Mouse (Mus musculus): ENCODE measurements around the gene Jmjd1c. TPM values are rescaled to one million over a fixed set of nuclear protein-coding genes. Genes with fewer than 3 reads are reported as not detected.

Gene Jmjd1c
- polyA plus RNA-seq, 1 experiment from 2014 or later = 35.1 TPM

DNA sequence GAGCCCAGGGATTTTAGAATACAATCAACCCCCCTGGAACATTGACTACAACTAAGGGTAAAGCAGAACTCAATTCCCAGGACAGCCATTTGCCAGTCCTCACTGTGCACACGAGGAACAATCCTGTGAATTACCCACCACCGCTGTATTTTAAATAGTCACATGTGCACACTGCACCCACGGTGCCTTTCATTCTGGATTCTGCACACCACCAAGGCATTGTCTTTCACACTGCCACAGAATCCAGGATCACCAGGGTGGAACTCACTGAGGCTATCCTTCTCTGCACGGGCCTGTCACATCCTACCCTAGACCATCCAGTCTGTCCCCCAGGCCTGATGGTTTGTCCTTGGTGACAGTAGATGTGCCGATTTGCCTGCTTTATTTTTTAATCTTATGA is 30.0 kb upstream of the Jmjd1c start:
- no peak overlapping the region for H3K4me3 ChIP-seq (ENCODE audit: low read depth, low read length)
- DNase-seq (ENCODE audit: low spot score) (no peak), ATAC-seq (peak; percentile 47; the same call in 1 of the 2 replicates)
- H3K9ac ChIP-seq (ENCODE audit: low read length) = no peak overlapping the region
- peak overlapping the region; percentile 33 for H3K27ac ChIP-seq (ENCODE audit: low read depth, low read length)
- H3K9me3 ChIP-seq (replicated peaks; ENCODE audit: control insufficient read depth, low read length) = no peaks in the 10 kb centered on the region
- no peaks in the 10 kb centered on the region for H3K27me3 ChIP-seq (replicated peaks; ENCODE audit: control insufficient read depth, insufficient read depth, low read length)
- peaks cover 13% of the 10 kb centered on the region; the same call in 1 of the 2 replicates for H3K4me1 ChIP-seq (ENCODE audit: control insufficient read depth, insufficient read depth, low read length)
- H3K36me3 ChIP-seq (ENCODE audit: control insufficient read depth, insufficient read depth, low read length) = no peaks in the 10 kb centered on the region
- no peak overlapping the region for H3K4me2 ChIP-seq (ENCODE audit: low read length)
- 44% methylated on average over 5 of the region's 5 CpGs for WGBS

DNA sequence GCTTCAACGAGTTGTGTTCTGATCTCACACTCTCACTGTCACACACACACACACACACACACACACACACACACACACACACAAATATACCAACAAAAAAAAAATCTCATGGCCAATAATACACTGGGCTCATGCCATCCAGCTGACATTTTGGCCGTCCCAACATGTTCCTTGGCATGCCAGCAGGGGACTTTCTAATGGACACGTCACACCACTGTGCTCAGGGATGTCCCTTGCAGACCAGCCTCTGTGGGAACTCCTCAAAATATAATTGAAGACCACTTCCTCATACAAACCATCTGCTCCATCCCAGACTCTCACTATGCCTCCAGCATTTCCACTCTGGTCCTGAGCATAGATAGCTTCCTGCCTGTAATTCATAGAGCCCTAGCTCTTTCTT is 29.5 kb upstream of the Jmjd1c start:
- 71% methylated on average over 3 of the region's 3 CpGs for WGBS
- ATAC-seq = no peak

DNA sequence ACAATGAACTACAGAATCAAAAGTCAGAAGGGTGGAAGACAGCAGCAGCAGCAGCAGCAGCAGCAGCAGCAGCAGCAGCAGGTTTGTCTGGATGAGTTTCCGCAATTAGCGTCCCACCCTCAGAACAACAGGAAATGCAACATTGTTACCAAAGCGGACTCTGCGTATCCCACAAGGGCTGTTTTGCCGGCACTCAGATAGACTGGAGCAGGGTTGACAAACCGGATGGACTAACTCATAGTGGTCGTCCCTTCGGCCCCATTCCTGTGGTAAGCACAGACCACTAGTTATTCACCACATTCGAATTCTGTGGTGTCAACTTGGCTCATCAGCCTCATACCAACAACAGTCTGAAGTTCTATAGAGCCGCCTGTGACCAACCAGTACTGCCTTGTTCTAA is 26.9 kb upstream of the Jmjd1c start:
- no peaks in the 10 kb centered on the region for H3K27me3 ChIP-seq (replicated peaks; ENCODE audit: control insufficient read depth, insufficient read depth, low read length)
- H3K4me3 ChIP-seq (ENCODE audit: low read depth, low read length) = no peak overlapping the region

More for the DNA sequence above, 29.5 kb upstream of the Jmjd1c start:
- H3K9me3 ChIP-seq (replicated peaks; ENCODE audit: control insufficient read depth, low read length) = no peaks in the 10 kb centered on the region
- no peaks in the 10 kb centered on the region for H3K27me3 ChIP-seq (replicated peaks; ENCODE audit: control insufficient read depth, insufficient read depth, low read length)
- no peak overlapping the region for H3K4me2 ChIP-seq (ENCODE audit: low read length)
- no peaks in the 10 kb centered on the region for H3K36me3 ChIP-seq (ENCODE audit: control insufficient read depth, insufficient read depth, low read length)
- no peak for DNase-seq (ENCODE audit: low spot score)
- H3K9ac ChIP-seq (ENCODE audit: low read length) = no peak overlapping the region
- no peak overlapping the region; the same call in 1 of the 2 replicates for H3K27ac ChIP-seq (ENCODE audit: low read depth, low read length)
- H3K4me1 ChIP-seq (ENCODE audit: control insufficient read depth, insufficient read depth, low read length) = peaks cover 10% of the 10 kb centered on the region; the same call in 1 of the 2 replicates
- H3K4me3 ChIP-seq (ENCODE audit: low read depth, low read length) = no peak overlapping the region

DNA sequence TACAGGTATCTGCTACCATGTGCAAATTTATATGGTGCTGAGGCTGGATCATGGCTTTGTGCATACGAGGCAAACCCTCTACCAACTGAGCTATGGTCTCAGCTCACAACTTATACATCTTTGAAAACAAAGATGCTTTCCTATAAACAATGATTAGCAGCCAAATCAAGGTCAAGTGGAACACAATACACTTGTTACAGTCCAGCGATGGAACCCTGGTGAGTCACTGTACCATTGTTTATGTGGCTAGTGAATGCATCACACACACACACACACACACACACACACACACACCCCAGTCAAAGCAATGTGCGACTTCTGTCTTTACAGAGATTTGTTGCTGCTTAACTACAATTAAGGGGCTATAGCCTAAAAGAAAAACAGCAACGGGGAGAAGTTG is 24.5 kb upstream of the Jmjd1c start:
- no peaks in the 10 kb centered on the region for H3K36me3 ChIP-seq (ENCODE audit: control insufficient read depth, insufficient read depth, low read length)
- no peak overlapping the region for H3K4me2 ChIP-seq (ENCODE audit: low read length)
- ATAC-seq (no peak), DNase-seq (ENCODE audit: low spot score) (no peak)
- H3K4me3 ChIP-seq (ENCODE audit: low read depth, low read length) = no peak overlapping the region
- no peak overlapping the region for H3K27ac ChIP-seq (ENCODE audit: low read depth, low read length)
- peaks cover 1% of the 10 kb centered on the region; the same call in 1 of the 2 replicates for H3K4me1 ChIP-seq (ENCODE audit: control insufficient read depth, insufficient read depth, low read length)
- H3K27me3 ChIP-seq (replicated peaks; ENCODE audit: control insufficient read depth, insufficient read depth, low read length) = no peaks in the 10 kb centered on the region
- 77% methylated on average over 4 of the region's 4 CpGs for WGBS
- no peak overlapping the region for H3K9ac ChIP-seq (ENCODE audit: low read length)
- H3K9me3 ChIP-seq (replicated peaks; ENCODE audit: control insufficient read depth, low read length) = no peaks in the 10 kb centered on the region

More for the DNA sequence above, 26.9 kb upstream of the Jmjd1c start:
- DNase-seq (ENCODE audit: low spot score) = no peak
- H3K4me1 ChIP-seq (ENCODE audit: control insufficient read depth, insufficient read depth, low read length) = 0 out of 2 replicates have a peak, but pooled peaks cover 2% of the 10 kb centered on the region
- H3K9ac ChIP-seq (ENCODE audit: low read length) = no peak overlapping the region
- no peaks in the 10 kb centered on the region for H3K9me3 ChIP-seq (replicated peaks; ENCODE audit: control insufficient read depth, low read length)
- H3K36me3 ChIP-seq (ENCODE audit: control insufficient read depth, insufficient read depth, low read length) = no peaks in the 10 kb centered on the region
- 95% methylated on average over 10 of the region's 10 CpGs for WGBS
- no peak overlapping the region for H3K4me2 ChIP-seq (ENCODE audit: low read length)
- H3K27ac ChIP-seq (ENCODE audit: low read depth, low read length) = no peak overlapping the region
- ATAC-seq = no peak

DNA sequence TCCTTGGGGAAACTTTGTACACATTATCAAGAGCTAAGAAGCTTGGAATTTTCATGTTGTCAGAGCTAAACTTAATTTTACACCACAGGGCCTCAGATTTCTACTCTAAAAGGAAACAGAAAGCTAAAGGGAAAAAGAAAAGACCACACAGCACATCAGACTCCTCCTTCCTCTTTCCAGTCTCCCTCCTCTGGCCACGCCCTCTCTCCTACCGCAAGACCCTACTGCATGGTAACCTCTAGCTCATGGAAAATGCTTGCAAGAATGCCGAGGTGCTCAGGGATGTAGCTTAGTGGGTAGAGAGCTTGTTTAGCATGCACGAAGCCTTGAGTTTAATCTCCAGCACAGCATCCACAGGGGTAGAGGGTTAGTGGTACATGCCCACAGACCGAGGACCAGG is 24.0 kb upstream of the Jmjd1c start:
- H3K9me3 ChIP-seq (replicated peaks; ENCODE audit: control insufficient read depth, low read length) = no peaks in the 10 kb centered on the region

DNA sequence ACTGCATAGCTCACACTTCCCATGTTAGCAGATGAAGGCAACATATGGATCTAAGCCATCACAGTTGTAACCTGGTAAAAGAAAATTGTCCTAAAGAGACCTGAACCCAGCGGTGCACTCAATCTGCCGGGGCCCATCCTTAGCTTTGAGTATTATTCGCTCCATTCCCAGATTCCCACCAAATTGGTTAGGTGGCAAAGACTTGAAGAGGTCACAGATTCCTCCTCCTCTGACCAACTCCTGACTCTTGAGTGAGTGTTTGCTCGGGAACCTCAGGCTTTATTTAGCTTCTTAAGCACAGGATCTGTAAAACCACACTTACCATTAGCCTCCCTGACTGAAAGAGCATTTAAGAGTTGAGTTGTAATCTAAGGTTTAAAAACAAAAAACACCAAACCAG is 23.3 kb upstream of the Jmjd1c start:
- no peak overlapping the region for H3K9ac ChIP-seq (ENCODE audit: low read length)
- 96% methylated on average over 4 of the region's 4 CpGs for WGBS
- no peaks in the 10 kb centered on the region for H3K9me3 ChIP-seq (replicated peaks; ENCODE audit: control insufficient read depth, low read length)
- ATAC-seq (no peak), DNase-seq (ENCODE audit: low spot score) (no peak)
- no peaks in the 10 kb centered on the region for H3K27me3 ChIP-seq (replicated peaks; ENCODE audit: control insufficient read depth, insufficient read depth, low read length)
- H3K27ac ChIP-seq (ENCODE audit: low read depth, low read length) = no peak overlapping the region
- no peak overlapping the region for H3K4me3 ChIP-seq (ENCODE audit: low read depth, low read length)
- H3K4me1 ChIP-seq (ENCODE audit: control insufficient read depth, insufficient read depth, low read length) = peaks cover 4% of the 10 kb centered on the region; the same call in 1 of the 2 replicates
- no peaks in the 10 kb centered on the region for H3K36me3 ChIP-seq (ENCODE audit: control insufficient read depth, insufficient read depth, low read length)
- no peak overlapping the region for H3K4me2 ChIP-seq (ENCODE audit: low read length)

More for the DNA sequence above, 24.0 kb upstream of the Jmjd1c start:
- Histone ChIP-seq H3K9ac (ENCODE audit: low read length) (no peak overlapping the region), H3K27me3 (replicated peaks; ENCODE audit: control insufficient read depth, insufficient read depth, low read length) (no peaks in the 10 kb centered on the region), H3K4me3 (ENCODE audit: low read depth, low read length) (no peak overlapping the region), H3K36me3 (ENCODE audit: control insufficient read depth, insufficient read depth, low read length) (no peaks in the 10 kb centered on the region), H3K27ac (ENCODE audit: low read depth, low read length) (no peak overlapping the region), H3K4me2 (ENCODE audit: low read length) (no peak overlapping the region), H3K4me1 (ENCODE audit: control insufficient read depth, insufficient read depth, low read length) (peaks cover 4% of the 10 kb centered on the region; the same call in 1 of the 2 replicates)
- DNase-seq (ENCODE audit: low spot score) (no peak), ATAC-seq (no peak)
- 85% methylated on average over 5 of the region's 5 CpGs for WGBS

DNA sequence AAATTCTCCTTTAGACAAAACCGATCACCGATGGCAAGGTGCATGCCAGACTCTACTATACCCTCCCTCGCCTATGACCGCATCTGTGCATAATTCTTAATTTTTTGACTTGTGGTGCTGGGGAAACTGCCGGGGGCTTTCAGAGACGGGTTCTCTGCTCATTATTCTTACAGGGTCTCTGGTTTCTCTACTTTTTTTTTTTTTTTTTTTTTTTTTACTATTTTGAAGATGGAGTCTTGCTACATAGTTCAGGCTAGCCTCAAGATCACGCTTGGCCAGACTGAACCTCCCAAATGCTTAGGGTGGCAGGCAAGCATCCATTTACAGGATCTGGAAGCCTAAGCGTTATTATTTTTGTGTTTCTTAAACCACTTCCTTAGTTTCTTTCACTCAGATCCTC is 22.3 kb upstream of the Jmjd1c start:
- ATAC-seq = no peak
- DNase-seq (ENCODE audit: low spot score) = no peak

DNA sequence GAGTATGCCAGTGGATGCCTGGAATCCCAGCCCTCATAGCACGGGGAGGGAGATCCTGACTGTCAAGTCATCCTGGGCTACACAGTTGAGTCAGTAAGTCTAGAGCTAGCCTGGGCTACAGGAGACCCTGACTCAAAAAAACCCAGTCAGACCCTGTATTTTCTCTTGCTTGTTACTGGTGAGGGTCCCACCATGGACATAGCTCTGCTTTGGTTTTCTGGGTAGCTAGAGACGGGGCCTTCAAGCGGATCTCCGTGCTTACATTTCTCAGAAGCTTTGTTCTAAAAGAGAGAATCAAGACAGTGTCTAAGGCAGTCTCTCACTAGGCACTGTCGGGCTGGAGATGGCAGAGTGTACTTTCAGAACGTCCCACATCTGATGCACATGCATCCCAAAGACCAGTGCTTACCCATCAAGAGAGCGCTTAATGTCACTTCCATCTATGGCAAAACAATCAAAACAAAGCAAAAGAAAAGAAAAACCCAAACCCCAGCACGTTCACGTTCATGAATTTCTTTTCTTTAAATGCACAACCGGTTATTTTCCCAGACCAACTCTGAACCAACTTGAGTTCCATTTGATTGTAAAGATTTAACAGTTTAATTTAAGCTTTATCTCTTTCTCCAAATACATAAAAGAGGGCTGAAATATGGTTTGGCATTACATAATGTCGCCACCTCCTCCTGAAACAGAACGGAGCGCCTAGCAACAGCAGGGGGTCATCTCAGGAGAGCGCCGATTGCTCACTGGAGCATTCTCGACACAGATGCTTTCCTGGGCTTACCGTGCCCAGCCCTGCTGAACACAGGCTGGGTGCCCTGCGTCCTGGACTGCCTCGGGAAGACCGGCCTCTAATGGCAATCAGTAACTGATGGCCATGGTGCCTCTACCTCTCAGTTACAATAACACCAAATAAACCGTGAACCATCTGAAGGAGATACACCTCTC is 19.7 kb upstream of the Jmjd1c start:
- WGBS = 55% methylated on average over 21 of the region's 21 CpGs
- peak; percentile 58 for ATAC-seq
- Histone ChIP-seq H3K9ac (ENCODE audit: low read length) (no peak overlapping the region), H3K4me1 (ENCODE audit: control insufficient read depth, insufficient read depth, low read length) (peaks cover 10% of the 10 kb centered on the region), H3K4me3 (ENCODE audit: low read depth, low read length) (no peak overlapping the region), H3K27ac (ENCODE audit: low read depth, low read length) (no peak overlapping the region), H3K4me2 (ENCODE audit: low read length) (no peak overlapping the region), H3K9me3 (replicated peaks; ENCODE audit: control insufficient read depth, low read length) (no peaks in the 10 kb centered on the region), H3K27me3 (replicated peaks; ENCODE audit: control insufficient read depth, insufficient read depth, low read length) (no peaks in the 10 kb centered on the region), H3K36me3 (ENCODE audit: control insufficient read depth, insufficient read depth, low read length) (no peaks in the 10 kb centered on the region)
- DNase-seq (ENCODE audit: low spot score) = peak; percentile 58

More for the DNA sequence above, 22.3 kb upstream of the Jmjd1c start:
- Histone ChIP-seq H3K27ac (ENCODE audit: low read depth, low read length) (no peak overlapping the region), H3K4me2 (ENCODE audit: low read length) (no peak overlapping the region), H3K27me3 (replicated peaks; ENCODE audit: control insufficient read depth, insufficient read depth, low read length) (no peaks in the 10 kb centered on the region), H3K9me3 (replicated peaks; ENCODE audit: control insufficient read depth, low read length) (no peaks in the 10 kb centered on the region), H3K4me1 (ENCODE audit: control insufficient read depth, insufficient read depth, low read length) (peaks cover 4% of the 10 kb centered on the region), H3K36me3 (ENCODE audit: control insufficient read depth, insufficient read depth, low read length) (no peaks in the 10 kb centered on the region), H3K9ac (ENCODE audit: low read length) (no peak overlapping the region), H3K4me3 (ENCODE audit: low read depth, low read length) (no peak overlapping the region)
- 98% methylated on average over 8 of the region's 8 CpGs for WGBS

DNA sequence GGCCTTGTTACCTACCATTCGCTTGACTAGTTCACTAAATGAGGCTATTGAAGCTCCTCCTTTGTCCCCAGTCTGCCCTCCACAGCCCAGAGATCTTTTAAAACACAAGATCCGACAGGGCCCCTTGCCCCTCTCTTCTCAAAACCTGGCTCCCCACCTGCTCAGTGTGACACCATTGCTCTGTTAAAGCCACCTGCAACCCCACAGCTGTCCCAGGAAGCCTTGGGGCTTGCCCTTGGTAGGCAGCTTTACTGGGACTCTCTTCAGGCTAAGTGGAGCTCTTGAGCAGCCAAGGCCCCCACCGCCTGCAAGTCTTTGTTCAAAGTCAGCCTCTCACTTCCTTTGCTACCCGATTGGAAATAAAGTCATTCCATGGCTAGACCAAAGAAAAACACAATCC is 16.9 kb upstream of the Jmjd1c start:
- peak overlapping the region; percentile 14; the same call in 1 of the 2 replicates for H3K27ac ChIP-seq (ENCODE audit: low read depth, low read length)

More for the DNA sequence above, 16.9 kb upstream of the Jmjd1c start:
- Histone ChIP-seq H3K4me3 (ENCODE audit: low read depth, low read length) (no peak overlapping the region), H3K27me3 (replicated peaks; ENCODE audit: control insufficient read depth, insufficient read depth, low read length) (no peaks in the 10 kb centered on the region), H3K9me3 (replicated peaks; ENCODE audit: control insufficient read depth, low read length) (no peaks in the 10 kb centered on the region), H3K4me2 (ENCODE audit: low read length) (no peak overlapping the region), H3K36me3 (ENCODE audit: control insufficient read depth, insufficient read depth, low read length) (no peaks in the 10 kb centered on the region), H3K9ac (ENCODE audit: low read length) (no peak overlapping the region), H3K4me1 (ENCODE audit: control insufficient read depth, insufficient read depth, low read length) (peaks cover 10% of the 10 kb centered on the region)
- 34% methylated on average over 4 of the region's 4 CpGs for WGBS
- DNase-seq (ENCODE audit: low spot score) = no peak
- ATAC-seq = no peak
